Mouse (Mus musculus) T-helper 17 cell (primary cell): ENCODE measurements around the gene Tulp2.
"Not testable (repeated sequence)": the region's sequence is repeated elsewhere in the genome, so short reads cannot be mapped to it uniquely, and the experiment has no call there.

Experiments
- in situ Hi-C, 2 experiments: fragments of 300-600 bp; cut with MboI, MseI; formaldehyde crosslinking; loops; 1 replicate in 1 of 2; 2 replicates in 1 of 2; pipeline ENCODE4 v1.15.1; 2025; ENCODE audit warnings: high pct_unique_total_duplicates in 2 of 2

Gene Tulp2

GRCm38 (mm10) chr7:45459564-45460140 lies 22.0 kb upstream of the Tulp2 start, which contains the start of gene Ftl1:
TSS of gene Ftl1 (minus strand) at chr7:45459884.
- in situ Hi-C loops: not testable (repeated sequence)

DNA sequence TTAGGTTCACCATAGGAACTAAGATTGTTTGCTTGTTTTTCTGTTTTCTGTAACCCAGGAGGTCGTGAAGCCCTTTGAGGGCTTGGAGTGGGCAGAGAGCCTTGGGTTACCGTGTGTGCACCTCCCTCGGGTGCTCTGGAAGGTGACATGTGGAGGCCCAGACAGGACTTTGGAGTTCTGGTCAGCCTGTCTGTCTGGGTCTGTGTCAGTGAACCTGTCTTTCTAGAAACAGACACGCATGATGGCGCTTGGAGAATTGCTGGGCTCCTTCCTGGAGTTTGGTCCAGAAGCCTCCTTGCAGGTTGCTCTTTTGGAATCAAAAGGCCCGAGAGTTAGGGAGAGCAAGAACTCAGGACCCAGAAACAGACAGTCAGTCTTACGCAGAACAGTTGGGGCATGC lies 21.3 kb upstream of the Tulp2 start:
- in situ Hi-C loops: no loop called here

- in situ Hi-C loops: no loop called here
Measured at GRCm38 (mm10) chr7:45460860-45461314, 20.8 kb upstream of the Tulp2 start.

- in situ Hi-C loops: no loop called here
Measured at GRCm38 (mm10) chr7:45461326-45461725, 20.4 kb upstream of the Tulp2 start.

DNA sequence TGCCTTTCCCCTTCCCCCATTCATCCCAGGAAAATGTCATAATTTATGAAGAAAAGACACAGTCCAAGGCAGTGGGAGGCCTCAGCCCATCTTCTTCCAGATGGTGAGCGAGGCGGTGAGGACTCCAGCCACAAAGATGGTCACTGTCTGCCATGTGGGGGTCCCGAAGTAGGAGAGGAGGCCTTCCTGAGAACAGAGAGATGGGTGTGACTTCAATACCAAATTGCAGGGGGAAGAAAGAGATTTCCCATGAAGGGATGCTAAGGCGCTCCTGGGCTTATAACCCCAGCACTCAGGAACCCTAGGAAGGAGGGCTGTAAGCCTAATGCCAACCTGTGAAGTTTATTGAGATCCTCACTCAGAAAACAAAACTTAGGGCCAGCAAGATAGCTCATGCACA lies 19.9 kb upstream of the Tulp2 start:
- in situ Hi-C loops: no loop called here

DNA sequence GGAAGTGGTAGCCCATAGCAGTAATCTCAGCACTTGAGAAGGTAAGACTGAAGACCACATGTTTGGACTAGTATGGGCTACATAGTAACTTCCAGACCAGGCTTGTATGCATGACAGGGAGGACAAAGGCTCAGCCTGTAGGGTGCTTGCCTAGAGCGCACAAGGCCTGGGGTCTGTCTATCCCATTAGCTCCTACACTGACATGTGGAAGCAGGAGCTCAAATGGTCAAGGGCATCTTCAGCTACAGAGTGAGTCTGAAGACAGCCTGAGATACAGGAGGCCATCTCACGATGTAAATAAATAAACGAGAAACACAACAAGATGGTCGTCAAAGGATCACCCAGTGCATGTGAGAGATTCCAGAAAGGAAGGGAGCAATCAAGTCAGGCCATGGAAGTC lies 19.4 kb upstream of the Tulp2 start:
- in situ Hi-C loops: no loop called here

- in situ Hi-C loops: not testable (repeated sequence)
Measured at GRCm38 (mm10) chr7:45462868-45463267, 18.8 kb upstream of the Tulp2 start.

- in situ Hi-C loops: no loop called here
Measured at GRCm38 (mm10) chr7:45463987-45464778, 17.5 kb upstream of the Tulp2 start.

GRCm38 (mm10) chr7:45465112-45465511 lies 16.6 kb upstream of the Tulp2 start:
- in situ Hi-C loops: no loop called here

- in situ Hi-C loops: no loop called here
Measured at GRCm38 (mm10) chr7:45465549-45465948, 16.1 kb upstream of the Tulp2 start.

GRCm38 (mm10) chr7:45466283-45467089 lies 15.2 kb upstream of the Tulp2 start, which contains the start of gene Bax:
TSS of gene Bax (minus strand) at chr7:45466898.
- in situ Hi-C loops: no loop called here

- in situ Hi-C loops: no loop called here
Measured at GRCm38 (mm10) chr7:45467090-45467670, 14.5 kb upstream of the Tulp2 start.

GRCm38 (mm10) chr7:45470869-45471268 lies 10.8 kb upstream of the Tulp2 start:
- in situ Hi-C loops: no loop called here

GRCm38 (mm10) chr7:45475291-45475969 lies 6.2 kb upstream of the Tulp2 start:
- in situ Hi-C loops: loop anchor here (5.0 kb wide), 1 partner anchor 87 kb away; no protein-coding TSS in a partner anchor

DNA sequence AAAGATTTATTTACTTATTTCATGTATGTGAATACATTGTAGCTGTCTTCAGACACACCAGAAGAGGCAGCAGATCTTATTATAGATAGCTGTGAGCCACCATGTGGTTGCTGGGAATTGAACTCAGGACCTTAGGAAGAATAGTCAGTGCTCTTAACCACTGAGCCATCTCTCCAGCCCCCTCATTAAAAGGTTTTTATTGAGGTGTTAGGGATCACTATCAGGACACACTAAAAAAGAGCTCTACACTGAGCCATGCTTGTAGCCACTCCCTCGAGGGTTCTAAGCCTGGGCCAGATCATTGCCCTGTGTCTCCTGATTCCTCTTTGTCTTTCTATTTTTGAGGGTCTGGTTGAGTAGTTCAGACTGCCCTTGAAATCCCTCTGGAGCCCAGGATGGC lies 5.2 kb upstream of the Tulp2 start:
- in situ Hi-C loops: loop anchor here (5.0 kb wide), 1 partner anchor 86 kb away; no protein-coding TSS in a partner anchor

DNA sequence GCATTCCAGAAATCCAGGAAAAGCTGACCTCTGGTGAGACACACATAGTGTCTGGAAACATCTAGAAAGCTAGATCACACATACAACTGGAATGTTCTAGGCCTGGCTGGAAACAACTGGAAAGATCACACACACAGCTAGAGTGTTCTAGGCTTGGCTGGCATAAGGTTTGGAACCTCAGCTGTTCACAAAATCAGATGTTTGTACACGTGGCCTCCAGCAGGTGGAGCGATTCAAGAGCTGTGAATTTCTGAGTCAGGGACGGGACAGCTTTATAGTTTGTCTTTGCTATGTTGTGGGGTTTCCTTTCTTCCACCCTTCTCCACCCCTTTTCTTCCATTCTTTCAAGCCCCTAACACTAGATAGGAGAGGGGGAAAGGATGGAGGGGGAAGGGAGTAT lies 4.7 kb upstream of the Tulp2 start:
- in situ Hi-C loops: loop anchor here (5.0 kb wide), 1 partner anchor 85 kb away; no protein-coding TSS in a partner anchor

DNA sequence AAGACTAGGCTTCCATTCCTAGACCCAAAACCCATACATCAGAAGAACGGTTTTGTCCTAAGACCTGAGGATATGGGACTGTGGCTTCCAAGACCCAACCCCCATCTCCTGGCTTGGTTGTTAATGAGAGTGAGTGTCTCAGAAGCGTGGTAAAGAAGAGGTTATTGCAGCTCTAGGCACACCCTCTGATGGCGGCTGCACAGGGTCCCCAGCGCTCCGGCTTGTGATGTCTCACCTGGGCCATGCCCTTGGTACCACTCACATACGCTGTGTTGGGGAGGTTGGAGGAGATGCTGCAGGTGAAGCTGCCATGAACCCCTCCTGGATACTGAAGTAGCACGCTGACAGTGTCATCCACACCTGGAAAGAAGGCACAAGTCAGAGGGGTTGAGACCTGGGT lies 2.9 kb upstream of the Tulp2 start:
- in situ Hi-C loops: loop anchor here (5.0 kb wide), 1 partner anchor 84 kb away; no protein-coding TSS in a partner anchor

DNA sequence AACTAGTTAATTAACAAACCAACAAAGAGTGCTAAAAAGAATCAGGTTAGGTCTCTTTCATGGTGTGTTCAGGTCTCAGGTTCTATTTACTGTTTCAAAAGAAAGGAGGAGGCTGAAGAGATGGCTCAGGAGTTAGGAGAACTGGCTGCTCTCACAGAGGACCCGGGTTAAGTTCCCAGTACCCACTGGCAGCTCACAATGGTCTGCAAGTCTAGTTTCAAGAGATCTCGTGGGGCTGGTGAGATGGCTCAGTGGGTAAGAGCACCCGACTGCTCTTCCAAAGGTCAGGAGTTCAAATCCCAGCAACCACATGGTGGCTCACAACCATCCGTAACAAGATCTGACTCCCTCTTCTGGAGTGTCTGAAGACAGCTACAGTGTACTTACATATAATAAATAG lies 1.4 kb upstream of the Tulp2 start:
- in situ Hi-C loops: not testable (repeated sequence)

- in situ Hi-C loops: no loop called here
Measured at GRCm38 (mm10) chr7:45482166-45482565, 489 bp downstream of the Tulp2 start.

GRCm38 (mm10) chr7:45484985-45485384 lies 3.3 kb downstream of the Tulp2 start:
- in situ Hi-C loops: not testable (repeated sequence)

- in situ Hi-C loops: no loop called here
Measured at GRCm38 (mm10) chr7:45486158-45486557, 4.5 kb downstream of the Tulp2 start.
